Mouse (Mus musculus) limb, embryonic 14.5 days (tissue): ENCODE measurements around the gene Map2k4. TPM values are rescaled to one million over a fixed set of nuclear protein-coding genes. Genes with fewer than 3 reads are reported as not detected.

Experiments used
- ATAC-seq: fragments of 200-750 bp; cut with Nextera tagmentation; 2 replicates; pipeline ENCODE4 v1.8.0; 2017; ENCODE audit warnings: low read depth, moderate number of reproducible peaks, moderate TSS enrichment; ENCODE audit not compliant: low FRiP score
- DNase-seq: peaks from one replicate; pipeline ENCODE4 v3.0.0-alpha.2; 2015; ENCODE audit warnings: low spot score
- H3K27ac ChIP-seq: fragments of 300-500 bp; sonication (generic); replicated peaks from 2 replicates; pipeline ENCODE4 v1.5.1; 2014; ENCODE audit warnings: low read depth, mild to moderate bottlenecking, low read length, moderate library complexity, mixed read lengths
- H3K27me3 ChIP-seq: fragments of 300-500 bp; sonication (generic); 2 replicates; pipeline ENCODE4 v1.6.1; 2014; ENCODE audit warnings: low read length, mixed read lengths; ENCODE audit not compliant: control insufficient read depth, insufficient read depth
- H3K36me3 ChIP-seq: fragments of 300-500 bp; sonication (generic); 2 replicates; pipeline ENCODE4 v1.6.1; 2014; ENCODE audit warnings: mild to moderate bottlenecking, low read length, moderate library complexity, mixed read lengths; ENCODE audit not compliant: control insufficient read depth, insufficient read depth
- H3K4me1 ChIP-seq: fragments of 300-500 bp; sonication (generic); 2 replicates; pipeline ENCODE4 v1.6.1; 2014; ENCODE audit warnings: antibody characterized with exemption, low read length, mixed read lengths; ENCODE audit not compliant: control insufficient read depth, insufficient read depth
- H3K4me2 ChIP-seq: fragments of 300-500 bp; sonication (generic); replicated peaks from 2 replicates; pipeline ENCODE4 v1.6.1; 2014; ENCODE audit warnings: low read depth, mild to moderate bottlenecking, low read length, moderate library complexity; ENCODE audit not compliant: severe bottlenecking
- H3K4me3 ChIP-seq: fragments of 300-500 bp; sonication (generic); replicated peaks from 2 replicates; pipeline ENCODE4 v1.5.1; 2014; ENCODE audit warnings: low read length
- H3K9ac ChIP-seq: fragments of 300-500 bp; sonication (generic); 2 replicates; pipeline ENCODE4 v1.6.1; 2014; ENCODE audit warnings: mild to moderate bottlenecking, low read depth, low read length, moderate library complexity; ENCODE audit not compliant: severe bottlenecking
- H3K9me3 ChIP-seq: fragments of 300-500 bp; sonication (generic); 2 replicates; pipeline ENCODE4 v1.6.1; 2016; ENCODE audit warnings: low read length; ENCODE audit not compliant: control insufficient read depth
- POLR2A ChIP-seq: fragments of 200-500 bp; IDR thresholded peaks from 2 replicates; pipeline ENCODE4 v1.8.0; 2012; ENCODE audit warnings: inconsistent platforms, mild to moderate bottlenecking, moderate library complexity, borderline replicate concordance; ENCODE audit not compliant: insufficient read depth, insufficient read length; ENCODE audit errors: extremely low read depth
- WGBS: fragments of 180-500 bp; shearing (Covaris S2); extraction: QIAGEN DNeasy Blood & Tissue Kit; methylation state at CpG from one replicate; pipeline ENCODE4 v1.1.7; 2014; 5-methylcytosine and 5-hydroxymethylcytosine counted together
- polyA plus RNA-seq, 2 experiments: library from polyadenylated mRNA; depleted of rRNA in 1 of 2; stranded (reverse) in 1 of 2; unstranded in 1 of 2; fragments of >200 nt; fragmentation: Nextera tagmentation in 1 of 2; extraction: Ambion mirVana in 1 of 2; gene quantifications; 2 replicates each; pipeline versions ENCODE4 v1.2.1 to v1.2.3; 2012 to 2014

Map2k4 gene
- polyA plus RNA-seq, 2 experiments, result 40.2 to 68.8 TPM

DNA sequence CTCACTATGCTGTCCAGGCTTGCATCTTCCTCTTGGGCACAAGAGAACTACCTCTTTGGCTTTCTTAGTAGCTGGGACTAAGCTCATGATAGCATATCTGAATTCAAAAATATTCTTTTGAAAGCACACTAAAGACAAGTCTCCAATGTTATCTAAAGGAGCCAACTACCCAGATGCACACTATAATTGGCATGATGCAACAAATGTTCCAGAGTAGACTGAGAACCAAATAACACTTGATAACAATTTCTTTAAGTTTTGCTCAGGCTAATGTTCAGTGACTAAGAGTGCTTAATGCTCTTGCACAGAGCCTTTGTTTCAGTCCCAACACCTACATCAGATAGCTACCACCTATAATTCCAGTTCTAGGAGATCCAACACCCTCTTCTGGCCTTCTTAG lies 40.7 kb downstream of the Map2k4 start:
- no peak overlapping the region for H3K27ac ChIP-seq
- no peaks in the 10 kb centered on the region for H3K27me3 ChIP-seq
- H3K4me3 ChIP-seq, result no peak overlapping the region
- no peak for DNase-seq
- ATAC-seq, result no peak
- TF ChIP-seq POLR2A, result no peak
- no peak overlapping the region for H3K9ac ChIP-seq
- H3K4me2 ChIP-seq, result no peak overlapping the region
- H3K4me1 ChIP-seq, result no peaks in the 10 kb centered on the region
- H3K9me3 ChIP-seq, result no peaks in the 10 kb centered on the region
- H3K36me3 ChIP-seq, result 0 out of 2 replicates have a peak, but pooled peaks cover 3% of the 10 kb centered on the region

DNA sequence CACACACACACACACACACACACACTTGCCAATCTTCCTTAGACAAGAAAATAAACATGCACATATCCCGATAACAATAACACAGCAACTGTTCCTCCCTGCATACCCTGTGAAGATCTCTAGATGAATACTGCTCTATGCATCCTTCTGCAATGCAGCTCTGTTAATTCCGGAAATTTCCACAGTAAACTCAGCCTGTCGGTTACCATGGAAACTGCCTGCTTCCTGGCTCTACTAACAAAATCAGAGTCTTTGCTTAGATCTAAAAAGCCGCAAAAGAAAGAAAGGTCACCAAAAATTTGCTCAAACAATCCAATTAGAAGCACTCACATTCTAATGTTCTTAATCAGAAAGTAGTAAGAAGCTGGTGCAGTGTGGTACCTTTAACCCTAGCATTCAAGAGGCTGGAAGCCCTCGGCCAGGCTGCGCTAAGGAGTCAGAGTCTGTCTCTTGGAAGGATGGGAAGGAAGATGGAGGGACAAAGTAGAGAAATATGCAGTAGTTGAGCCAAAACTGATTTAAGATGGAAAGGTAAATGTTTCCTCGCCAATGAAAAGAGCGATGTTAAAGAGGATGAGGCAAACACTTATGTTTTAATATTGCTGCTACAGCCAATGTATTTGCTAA lies 42.3 kb downstream of the Map2k4 start:
- H3K9ac ChIP-seq, result no peak overlapping the region
- no peaks in the 10 kb centered on the region for H3K9me3 ChIP-seq
- H3K27me3 ChIP-seq, result no peaks in the 10 kb centered on the region
- ATAC-seq (no peak), DNase-seq (no peak)
- no peak overlapping the region for H3K27ac ChIP-seq
- no peak for TF ChIP-seq POLR2A
- H3K4me2 ChIP-seq, result no peak overlapping the region
- no peak overlapping the region for H3K4me3 ChIP-seq
- no peaks in the 10 kb centered on the region for H3K4me1 ChIP-seq
- no peaks in the 10 kb centered on the region for H3K36me3 ChIP-seq
- WGBS, result 83% methylated on average over 8 of the region's 8 CpGs

DNA sequence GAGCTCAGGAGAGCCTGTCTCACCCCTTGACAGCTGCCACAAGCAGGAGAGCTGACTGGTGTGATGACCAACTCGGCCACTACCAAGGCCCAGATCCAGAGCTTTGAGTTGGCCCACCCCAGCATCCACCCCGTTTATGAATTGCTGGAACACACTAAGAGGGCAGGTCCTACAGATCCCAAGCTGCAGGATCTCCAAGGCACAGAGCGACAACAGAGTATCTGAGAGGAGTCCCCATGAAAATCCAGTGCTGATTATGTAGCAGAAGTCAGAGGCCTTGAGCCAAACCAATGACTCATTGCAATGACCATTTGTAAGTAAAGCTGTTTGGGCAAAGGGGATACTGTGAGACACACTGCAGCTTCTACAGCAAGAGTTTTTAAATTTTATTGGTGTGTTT lies 44.2 kb downstream of the Map2k4 start:
- no peaks in the 10 kb centered on the region for H3K27me3 ChIP-seq
- ATAC-seq (no peak), DNase-seq (no peak)
- TF ChIP-seq POLR2A, result no peak
- no peaks in the 10 kb centered on the region for H3K36me3 ChIP-seq
- no peaks in the 10 kb centered on the region for H3K4me1 ChIP-seq
- no peak overlapping the region for H3K27ac ChIP-seq
- H3K9ac ChIP-seq, result no peak overlapping the region
- H3K4me2 ChIP-seq, result no peak overlapping the region
- H3K4me3 ChIP-seq, result no peak overlapping the region
- no peaks in the 10 kb centered on the region for H3K9me3 ChIP-seq
- WGBS, result 95% methylated on average over 3 of the region's 3 CpGs

DNA sequence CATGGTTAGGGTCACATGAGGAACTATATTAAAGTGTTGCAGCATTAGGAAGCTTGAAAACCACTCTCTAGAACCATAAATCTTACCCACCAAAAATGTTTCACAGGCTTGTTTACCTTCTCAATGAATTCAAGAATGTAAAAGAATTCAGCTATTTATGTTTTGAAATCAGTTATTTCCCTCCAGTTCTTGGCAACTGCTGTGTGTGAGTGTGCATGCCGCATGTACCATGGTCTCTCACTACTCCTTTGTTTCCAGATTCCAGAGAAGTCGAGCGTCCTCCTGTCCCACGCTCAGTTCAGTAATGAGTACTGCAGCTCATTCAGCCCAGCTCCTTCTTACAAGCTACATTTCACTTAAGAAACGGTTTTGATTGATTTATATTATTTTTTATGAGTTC lies 47.3 kb downstream of the Map2k4 start:
- no peaks in the 10 kb centered on the region for H3K27me3 ChIP-seq

DNA sequence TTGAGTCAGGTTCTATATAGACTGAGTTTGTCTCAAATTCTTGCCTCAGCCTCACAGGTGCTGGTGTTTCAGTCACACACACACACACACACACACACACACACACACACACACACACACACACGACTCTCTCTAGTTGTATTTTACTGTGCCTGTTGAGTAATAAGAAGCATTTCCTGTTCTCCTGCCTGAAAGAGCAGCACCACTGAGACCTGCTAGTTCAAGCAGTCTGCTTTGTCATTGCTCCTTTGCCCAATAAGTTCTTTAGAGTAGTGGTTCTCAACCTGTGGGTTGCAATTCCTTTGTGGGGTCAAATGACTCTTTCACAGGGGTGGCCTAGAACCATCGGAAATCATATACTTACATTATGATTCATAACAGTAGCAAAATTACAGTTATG lies 47.7 kb downstream of the Map2k4 start:
- no peak for TF ChIP-seq POLR2A
- ATAC-seq, result no peak
- Histone ChIP-seq H3K36me3 (no peaks in the 10 kb centered on the region), H3K9ac (no peak overlapping the region), H3K27me3 (no peaks in the 10 kb centered on the region), H3K4me2 (no peak overlapping the region), H3K4me1 (no peaks in the 10 kb centered on the region), H3K4me3 (no peak overlapping the region), H3K27ac (no peak overlapping the region), H3K9me3 (no peaks in the 10 kb centered on the region)
- DNase-seq, result no peak
- WGBS, result 58% methylated on average over 2 of the region's 2 CpGs

More for the DNA sequence above, 47.3 kb downstream of the Map2k4 start:
- Histone ChIP-seq H3K4me1 (no peaks in the 10 kb centered on the region), H3K4me2 (no peak overlapping the region), H3K9me3 (no peaks in the 10 kb centered on the region), H3K4me3 (no peak overlapping the region), H3K27ac (no peak overlapping the region), H3K9ac (no peak overlapping the region), H3K36me3 (no peaks in the 10 kb centered on the region)
- WGBS, result 62% methylated on average over 5 of the region's 5 CpGs
- DNase-seq (no peak), ATAC-seq (no peak)
- TF ChIP-seq POLR2A, result no peak

DNA sequence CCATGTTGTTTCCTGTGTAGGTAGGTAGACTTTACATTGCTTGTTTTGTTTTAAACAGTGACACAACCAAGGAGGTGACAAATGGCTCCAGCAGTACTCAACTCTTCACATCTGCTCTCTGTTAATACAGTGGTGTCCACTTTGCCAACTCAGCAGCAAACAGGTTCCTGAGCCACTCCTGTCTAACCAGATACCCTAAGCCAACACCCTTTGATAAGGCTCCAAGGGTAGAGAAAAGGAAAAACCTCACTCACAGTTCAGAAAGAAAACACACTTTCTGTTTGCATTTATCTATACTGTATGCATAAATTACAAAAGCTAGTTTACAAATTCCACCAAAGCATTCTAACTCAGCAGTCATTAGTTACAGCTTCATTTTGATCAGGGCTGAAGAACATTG lies 48.2 kb downstream of the Map2k4 start:
- Histone ChIP-seq H3K9ac (no peak overlapping the region), H3K4me1 (no peaks in the 10 kb centered on the region), H3K27me3 (no peaks in the 10 kb centered on the region), H3K36me3 (peaks cover 4% of the 10 kb centered on the region), H3K4me2 (no peak overlapping the region), H3K9me3 (no peaks in the 10 kb centered on the region), H3K4me3 (no peak overlapping the region), H3K27ac (no peak overlapping the region)
- ATAC-seq (no peak), DNase-seq (no peak)
- no peak for TF ChIP-seq POLR2A
